Mouse (Mus musculus) CD8-positive naive resting alpha-beta T cell, adult 2 months (primary cell): ENCODE results near the gene Chd9.
"Not testable (repeated sequence)": the region's sequence is repeated elsewhere in the genome, so short reads cannot be mapped to it uniquely, and the experiment has no call there.

Experiments used
- DNase-seq, 2 experiments: peaks; one replicate each; pipeline ENCODE4 v3.0.0; 2022; ENCODE audit warnings: low read depth in 2 of 2, low spot score in 2 of 2

The Chd9 gene

DNA sequence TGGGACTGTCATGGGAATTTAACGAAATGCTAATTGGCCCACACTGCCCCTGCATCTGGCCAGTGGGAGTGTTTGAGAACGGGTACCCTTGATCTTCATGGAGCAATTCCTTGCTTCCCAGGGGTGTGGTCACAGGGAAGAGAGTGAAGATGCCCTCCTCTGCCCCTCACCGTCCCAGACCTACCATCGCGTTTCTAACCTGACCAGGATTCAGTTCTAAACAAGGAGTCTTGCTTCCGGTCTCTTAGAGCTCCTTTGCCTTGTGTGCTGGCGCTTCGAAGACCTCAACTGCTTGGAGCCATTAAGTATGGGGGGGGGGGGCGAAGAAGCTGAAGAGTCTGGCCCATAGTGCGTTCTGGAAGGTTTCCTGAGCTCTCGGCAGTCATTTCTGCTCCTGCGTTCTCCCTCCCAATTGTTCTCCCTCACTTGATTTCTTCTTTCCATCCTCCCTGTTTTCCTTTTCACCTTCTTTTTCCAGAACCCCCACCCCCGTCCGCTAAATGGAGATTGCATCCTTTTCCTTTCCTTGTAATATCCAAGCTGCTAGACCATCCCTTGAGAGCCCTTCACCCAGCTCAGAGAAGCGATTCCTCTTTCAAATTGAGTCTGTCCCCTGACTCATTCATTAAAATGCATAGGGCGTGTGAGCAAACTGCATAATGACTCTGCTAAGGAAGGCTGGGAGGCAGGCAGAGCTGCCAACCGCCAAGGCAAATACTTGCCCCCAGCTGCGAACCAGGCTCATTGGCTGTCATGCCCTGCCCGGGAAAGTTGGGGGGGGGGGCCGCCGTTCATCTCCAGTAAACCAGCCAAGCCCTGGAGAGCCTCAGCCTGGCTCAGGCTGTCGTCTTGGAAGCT, 42.0 kb downstream of the Chd9 start:
- DNase-seq = no peak

DNA sequence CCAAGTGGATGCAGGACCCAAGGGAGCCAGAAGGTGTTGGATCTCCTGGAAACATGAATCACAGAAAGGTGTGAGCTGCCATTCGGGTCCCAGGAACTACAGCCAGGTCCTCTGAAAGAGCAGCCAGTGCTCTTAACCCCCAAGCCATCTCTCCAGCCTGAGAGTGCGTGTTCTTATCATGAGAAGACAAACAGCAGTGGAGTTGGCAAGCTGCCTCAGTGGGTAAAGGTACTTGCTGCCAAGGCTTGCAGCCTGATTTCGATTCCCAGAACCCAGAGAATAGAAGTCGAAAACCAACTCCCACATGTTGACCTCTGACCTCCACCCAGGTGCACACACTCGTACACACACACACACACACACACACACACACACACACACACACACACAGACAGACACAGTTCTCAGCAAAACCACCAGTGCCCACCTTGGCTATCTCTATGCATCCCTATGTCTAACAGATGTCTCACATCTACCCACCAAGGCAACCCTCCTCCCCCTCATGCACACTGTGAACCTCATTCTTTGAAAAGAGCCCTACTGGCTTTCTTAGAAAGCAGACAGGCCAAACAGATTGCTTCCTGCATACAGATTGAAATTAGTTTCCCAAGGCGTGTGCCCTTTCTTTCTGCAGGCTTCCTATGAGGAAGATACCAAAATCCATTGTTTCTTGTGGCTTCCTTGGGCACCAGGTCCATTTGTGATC, 43.4 kb downstream of the Chd9 start:
- DNase-seq = no peak

DNA sequence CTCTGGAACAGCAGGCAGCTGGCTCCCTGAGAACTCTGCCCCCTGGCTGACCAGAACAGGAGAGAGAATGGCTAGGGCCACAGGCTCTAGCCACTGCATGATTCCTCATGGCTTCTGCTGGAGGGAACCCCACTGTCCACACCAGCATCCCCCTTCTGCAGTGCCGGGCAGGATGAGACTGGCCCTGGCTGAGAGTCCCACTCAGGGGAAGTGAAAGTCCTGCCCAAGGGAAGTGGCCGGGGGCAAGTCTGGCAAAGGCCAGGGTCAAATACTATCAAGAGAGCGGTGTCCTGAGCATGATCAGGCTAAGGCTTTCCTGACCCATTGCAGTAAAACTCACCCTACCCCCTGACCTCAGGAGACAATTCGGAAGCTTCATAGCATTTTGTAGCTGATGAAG, 44.9 kb downstream of the Chd9 start:
- no peak for DNase-seq

DNA sequence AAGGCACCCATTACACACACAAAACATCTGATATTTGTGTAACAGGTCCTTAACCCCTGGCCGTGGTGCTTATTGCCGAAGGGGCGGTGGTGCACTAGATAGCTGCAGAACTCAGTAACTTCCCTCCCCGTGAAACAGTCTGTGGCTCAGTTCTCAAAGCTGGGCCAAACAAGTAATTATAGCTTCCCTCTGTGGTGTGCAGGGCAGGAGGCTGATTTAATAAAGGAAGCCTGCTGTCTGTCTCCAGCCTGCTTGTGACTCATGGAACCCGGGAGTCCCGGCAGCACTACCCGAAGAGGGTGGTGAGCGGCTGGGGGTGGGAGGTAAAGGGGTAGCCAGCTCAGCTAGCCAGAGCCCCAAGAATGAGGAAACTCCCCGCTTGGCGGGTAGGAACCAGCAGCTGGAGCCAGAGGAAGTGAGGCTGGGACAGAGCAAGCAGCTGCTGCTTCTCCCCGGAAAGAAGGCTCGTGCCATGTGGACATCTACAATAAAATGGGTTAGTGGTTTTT, 48.1 kb downstream of the Chd9 start:
- DNase-seq = peak; percentile 6 to 15

DNA sequence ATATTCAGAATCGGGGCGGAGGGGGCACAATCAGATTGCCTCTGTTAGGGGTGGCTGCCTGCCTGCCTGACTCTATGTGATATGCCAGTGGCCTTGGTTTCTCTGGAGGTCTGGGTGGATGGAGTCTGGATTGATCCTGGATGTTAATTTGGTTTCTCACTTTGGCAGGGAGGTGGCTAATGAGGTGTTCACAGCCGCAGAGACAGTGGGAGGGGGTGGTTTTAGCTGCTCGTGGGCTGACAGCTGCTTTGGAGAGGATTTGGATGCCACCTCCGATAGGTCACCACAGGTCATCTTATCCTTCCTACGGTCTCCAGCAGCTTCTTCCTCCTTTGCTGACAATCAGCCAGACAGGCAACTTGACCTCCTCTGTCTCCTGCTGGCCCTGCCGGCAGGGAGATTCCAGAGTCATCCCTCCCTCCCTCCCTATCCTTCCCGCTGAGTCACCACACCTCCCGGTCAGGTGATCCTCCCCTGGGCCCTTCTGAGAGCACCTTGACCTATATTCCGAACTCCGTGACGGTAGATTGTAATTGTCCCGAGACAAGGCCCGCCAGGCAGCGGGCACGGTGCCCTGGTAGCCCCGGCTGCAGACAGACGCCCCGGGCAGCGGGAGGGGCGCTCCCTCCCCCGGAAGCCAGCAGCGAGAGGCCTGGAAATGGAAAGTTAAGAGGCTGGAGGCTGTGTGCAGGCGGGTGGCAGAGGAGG, 48.7 kb downstream of the Chd9 start:
- DNase-seq = peak; percentile 24 to 36

DNA sequence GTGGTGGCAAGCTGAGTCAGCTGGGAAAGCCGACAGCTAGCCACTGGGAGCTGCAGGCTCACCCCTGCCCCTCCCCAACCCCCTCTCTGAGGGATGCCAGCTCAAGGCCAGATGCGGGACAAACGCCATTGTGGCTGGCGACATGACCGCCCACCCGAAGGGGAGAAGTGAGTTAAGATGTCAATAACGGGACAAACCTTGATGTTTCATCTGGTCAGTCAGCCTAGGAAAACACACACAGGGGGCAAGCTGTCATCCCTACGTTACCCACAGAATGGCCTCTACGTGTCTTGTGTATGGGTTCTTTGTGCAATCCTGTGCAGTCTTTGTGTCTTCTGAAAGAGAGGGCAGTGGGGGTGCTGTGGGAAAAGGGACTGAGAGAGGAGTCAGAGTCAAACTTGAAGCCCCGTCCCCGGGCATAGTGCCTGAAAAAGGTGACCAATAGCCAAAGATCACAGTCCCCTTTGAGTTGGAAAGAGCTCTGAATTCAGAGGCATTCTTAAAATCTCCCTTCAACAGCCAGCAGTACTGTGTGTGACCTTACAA, 49.4 kb downstream of the Chd9 start:
- DNase-seq = peak in 1 of 2 experiments; percentile 3

DNA sequence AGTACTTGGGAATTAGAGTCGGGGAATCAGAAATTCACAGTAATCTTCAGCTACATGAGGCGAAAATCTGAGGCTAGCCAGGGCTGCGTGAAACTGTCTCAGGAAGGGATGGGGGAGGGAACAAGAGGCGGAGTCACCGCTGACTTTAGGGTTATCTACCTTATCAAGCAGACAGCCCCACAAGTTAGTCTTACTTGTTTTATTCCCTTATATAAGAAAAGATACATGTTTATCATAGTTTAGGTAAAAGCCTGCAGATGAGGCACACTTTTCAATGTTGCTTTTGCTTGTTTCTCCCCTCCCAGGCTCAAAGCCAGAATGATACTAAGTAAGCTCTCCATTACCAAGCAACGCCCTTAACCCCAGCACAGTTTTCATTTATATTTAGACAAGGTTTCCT, 50.4 kb downstream of the Chd9 start:
- DNase-seq = no peak

DNA sequence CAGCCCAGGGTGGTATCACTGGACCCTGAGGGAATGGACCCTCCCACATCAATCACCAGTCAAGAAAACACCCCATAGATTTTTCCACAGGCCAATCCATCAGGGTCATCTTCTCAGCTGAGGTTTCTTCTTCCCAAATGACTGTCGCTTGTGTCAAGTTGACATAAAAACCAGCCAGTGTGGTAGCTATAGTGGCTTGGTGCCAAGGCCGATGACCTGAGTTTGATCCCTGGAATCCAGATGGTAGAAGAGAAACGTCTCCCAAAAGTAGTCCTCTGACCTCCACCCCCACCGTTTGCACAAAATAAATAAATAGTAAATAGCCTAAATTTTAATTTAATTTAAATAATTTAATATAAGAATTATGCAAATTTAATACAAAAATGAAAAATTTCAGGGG, 51.9 kb downstream of the Chd9 start:
- no peak for DNase-seq

DNA sequence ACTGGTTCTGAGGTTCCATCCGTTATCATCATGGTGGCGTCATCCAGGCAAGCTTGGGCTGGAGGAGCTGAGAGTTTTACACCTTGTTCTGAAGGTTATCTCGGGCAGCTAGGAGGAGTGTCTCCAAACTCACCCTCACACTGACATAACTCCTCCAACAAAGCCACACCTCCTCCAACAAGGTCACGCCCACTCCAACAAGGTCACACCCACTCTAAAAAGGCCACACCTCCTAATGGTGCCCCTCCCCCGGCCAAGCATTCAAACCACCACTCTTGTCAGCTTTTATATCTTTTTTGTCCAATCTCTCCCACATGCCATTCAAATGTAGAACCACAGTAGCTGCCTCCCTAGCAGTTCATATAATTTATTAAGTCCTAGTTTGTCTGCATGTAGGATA, 53.0 kb downstream of the Chd9 start:
- DNase-seq = no peak

DNA sequence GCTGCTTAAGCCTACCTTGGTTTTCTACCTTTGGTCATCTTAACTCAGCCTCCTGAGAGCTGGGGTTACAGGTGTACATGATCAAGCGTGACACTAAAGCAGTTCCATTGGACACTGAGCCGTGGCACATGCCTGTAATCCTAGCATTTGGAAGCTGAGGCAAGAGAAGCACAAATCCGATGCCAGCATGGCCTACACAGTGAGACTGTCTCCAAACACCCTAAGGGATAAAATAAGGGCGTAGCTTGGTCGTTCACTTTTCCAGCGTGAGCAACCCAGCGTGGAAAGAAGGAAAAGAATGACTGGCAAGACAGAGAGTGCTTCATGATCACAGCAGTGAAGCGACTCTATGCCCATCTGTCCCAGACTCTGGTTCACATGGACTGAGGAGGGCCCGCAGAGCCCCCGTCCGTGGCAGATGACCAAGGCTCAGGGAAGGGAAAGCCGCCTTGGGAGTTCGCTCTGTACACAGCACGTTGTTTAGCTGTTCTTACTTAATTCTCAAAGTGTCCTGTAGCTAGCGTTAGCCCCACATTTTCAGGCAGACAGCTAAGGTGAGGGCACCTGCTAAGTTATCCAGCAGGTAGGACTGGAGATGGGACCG, 54.0 kb downstream of the Chd9 start:
- no peak for DNase-seq

DNA sequence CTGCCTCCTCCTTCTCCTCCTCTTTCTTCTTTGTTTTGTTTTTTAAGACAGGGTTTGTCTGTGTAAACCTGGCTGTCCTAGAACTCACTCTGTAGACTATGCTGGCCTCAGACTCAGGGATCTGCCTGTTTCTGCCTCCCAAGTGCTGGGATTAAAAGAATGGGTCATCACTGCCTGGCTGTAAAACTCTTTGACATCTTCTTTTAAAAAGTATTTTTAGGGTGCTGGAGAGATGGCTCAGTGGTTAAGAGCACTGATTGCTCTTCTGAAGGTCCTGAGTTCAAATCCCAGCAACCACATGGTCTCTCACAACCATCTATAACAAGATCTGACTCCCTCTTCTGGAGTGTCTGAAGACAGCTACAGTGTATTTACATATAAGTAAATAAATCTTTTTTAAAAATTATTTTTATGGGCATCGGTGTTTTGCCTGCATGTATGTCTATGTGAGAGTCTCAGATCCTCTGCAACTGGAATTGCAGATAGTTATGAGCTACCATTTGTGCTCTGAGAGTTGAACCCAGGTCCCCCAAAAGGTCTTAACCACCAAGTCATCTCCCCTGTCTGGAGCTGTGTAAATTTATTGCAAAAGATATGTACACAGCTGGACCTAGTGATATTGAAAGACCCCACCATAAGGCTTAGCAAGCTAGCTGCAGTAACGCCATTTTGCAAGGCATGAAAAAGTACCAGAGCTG, 57.7 kb downstream of the Chd9 start:
- DNase-seq = no peak

DNA sequence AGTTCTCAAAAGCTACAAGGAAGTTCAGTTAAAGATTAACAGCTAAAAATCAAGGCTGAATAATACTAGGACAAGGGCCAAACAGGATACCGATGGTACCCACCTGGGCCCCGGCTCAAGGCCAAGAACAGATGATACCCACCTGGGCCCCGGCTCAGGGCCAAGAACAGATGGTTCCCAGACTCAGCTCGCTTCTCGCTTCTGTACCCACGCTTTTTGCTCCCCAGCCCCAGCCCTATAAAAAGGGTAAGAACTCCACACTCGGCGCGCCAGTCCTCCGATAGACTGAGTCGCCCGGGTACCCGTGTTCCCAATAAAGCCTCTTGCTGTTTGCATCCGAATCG, 58.2 kb downstream of the Chd9 start:
- DNase-seq = not testable (repeated sequence)

DNA sequence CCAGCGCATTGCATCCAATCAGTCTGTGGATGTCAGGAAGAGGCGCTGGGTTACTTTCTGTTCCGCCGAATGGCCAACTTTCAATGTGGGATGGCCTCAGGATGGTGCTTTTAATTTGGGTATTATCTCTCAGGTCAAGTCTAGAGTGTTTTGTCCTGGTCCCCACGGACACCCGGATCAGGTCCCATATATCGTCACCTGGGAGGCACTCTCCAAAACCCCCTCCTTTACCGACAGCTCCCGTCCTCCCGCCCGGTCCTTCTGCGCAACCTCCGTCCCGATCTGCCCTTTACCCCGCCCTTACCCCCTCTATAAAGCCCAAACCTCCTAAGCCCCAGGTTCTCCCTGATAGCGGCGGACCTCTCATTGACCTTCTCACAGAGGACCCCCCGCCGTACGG, 59.2 kb downstream of the Chd9 start:
- not testable (repeated sequence) for DNase-seq

DNA sequence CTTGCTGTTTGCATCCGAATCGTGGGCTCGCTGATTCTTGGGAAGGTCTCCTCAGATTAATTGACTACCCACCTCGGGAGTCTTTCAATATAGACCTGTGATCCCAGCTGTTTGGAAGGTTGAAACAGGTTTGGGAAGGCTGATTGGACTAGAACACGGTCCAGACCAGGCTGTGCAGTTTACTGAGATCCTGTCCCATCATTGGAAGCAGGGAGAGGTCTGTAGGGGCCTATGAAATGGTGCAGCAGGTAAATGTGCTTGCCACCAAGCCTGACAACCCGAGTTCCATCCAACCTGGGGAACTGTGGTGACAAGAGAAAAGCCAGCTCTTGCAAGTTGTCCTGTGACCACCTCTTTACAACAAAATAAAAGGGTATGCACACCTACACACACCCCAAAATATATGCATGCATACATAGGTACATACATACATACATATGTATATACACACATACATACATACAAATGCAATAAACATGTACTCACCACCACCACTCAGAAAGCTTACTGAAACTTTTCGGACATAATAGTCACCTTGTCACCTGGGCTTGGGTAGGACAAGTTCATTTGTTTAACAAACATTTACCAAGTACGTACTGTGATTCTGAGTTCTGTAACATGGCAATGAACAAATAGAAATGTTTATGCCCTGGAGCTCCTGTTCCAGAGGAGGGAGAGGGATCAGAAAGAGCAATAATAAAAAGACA, 63.9 kb downstream of the Chd9 start:
- DNase-seq = no peak

DNA sequence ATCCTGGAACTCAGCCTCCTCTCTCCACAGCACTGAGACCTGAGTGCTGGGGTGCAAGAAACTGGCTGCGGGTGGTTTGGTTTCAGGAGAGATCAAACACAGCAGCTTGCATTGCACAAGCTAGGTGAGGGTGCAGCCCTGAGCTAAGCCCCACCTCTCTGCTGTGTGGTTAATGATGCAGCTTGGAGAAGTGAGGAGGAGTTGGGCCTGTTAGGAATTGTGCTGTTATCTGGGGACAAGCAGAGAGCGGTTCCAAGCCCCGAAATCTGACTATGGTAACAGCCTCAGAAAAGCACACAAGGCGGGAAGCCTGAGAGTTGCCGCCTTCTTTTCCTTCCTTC, 64.4 kb downstream of the Chd9 start:
- no peak for DNase-seq

DNA sequence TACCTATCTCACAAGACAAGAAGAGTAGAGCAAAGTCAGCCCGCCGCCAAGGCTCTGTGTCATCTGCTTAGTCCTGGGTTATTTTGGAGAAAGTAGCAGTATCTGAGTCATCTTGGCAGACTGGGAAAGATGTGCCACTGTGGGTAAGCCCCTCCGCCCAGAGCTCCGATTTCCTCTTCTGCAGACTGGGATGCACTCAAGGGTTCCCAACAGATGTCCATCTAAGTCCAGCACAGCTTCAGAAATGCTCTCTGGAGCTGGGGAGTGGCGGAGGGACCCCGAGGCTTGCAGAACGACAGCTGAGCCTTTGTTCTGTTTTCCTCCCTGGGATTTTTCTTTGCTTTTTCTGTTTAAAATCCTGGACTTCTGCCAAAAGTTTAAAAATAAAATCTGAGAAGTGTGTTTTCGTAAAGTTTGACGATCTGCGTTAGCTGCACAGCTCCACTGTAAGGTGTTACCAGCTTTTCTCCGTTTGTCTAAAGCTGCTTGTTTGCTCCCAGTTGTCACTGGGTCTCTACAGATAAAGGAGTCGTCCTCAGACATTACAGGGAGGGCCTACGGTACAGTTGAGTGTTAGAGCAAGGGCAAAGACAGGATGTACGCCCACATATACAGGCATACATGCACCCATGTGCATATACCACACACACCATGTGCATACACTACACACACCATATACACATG, 66.2 kb downstream of the Chd9 start:
- no peak for DNase-seq

DNA sequence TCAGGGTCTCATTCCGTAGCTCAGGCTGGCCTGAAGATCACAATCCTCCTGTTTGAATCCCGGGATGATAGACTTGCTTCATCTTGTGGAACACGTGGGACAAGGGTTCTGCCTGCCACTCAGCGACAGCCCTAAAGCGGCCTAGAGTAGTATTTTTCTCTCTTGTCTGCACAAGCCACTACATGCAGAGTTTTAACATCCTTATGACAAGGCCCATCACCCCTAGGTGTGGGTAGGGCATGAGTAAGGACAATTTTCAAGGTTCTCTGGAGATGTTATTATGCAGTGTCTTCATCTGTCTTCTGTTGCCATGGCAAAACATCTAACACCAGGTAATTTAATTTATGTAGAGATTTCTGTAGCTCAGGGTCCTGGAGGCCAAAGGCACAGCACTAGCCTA, 69.2 kb downstream of the Chd9 start:
- no peak for DNase-seq

DNA sequence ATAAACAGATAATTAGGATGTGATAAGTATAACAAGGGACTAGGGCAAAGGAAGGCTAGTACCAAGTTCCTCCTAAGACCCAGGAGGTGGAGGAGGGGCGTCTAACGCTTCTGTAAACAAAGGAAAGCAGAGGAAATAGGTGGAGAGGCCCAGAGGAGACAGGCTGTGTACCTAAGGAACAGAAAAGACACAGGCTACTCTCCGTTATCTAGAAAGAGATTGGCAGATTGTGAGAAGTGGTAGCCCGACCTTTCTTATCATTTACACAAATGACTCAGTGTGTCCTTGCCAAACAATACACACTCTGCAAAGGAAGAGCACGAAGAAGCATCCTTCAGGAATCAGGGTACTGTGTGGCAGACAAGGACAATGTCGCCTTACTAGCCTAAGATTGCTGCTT, 70.4 kb downstream of the Chd9 start:
- DNase-seq = no peak

DNA sequence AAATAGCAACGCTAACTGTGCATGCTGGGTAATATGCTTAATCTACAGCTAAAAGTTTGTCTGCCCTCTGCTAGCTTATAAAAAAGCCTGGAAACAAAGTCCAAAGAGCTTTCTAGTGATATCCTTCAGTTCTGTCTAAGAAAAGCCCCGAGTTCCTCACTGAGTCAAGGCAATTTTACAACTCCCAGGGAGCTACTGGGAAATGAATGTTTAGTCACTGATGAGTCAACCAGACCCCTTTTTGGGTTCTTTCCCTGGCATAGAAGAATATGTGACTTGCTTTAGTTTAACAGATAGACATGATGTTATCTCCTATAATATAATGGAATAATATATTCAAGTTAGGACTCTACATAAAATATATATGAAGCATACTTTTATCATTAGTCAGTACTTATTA, 73.8 kb downstream of the Chd9 start:
- DNase-seq = no peak
